Mouse (Mus musculus) heart, adult 8-10 months (tissue): ENCODE data around the gene Spock1. TPM values are rescaled to one million over a fixed set of nuclear protein-coding genes. Genes with fewer than 3 reads are reported as not detected.

Experiments used
- total RNA-seq, 4 experiments: library from RNA; stranded (reverse); gene quantifications; 2 replicates each; pipeline ENCODE4 v1.2.4; 2022

The Spock1 gene
- total RNA-seq, 4 experiments from 2014 or later = 0.25 to 0.53 (median 0.27) TPM; not detected in 1

Other genes with a start within 250 kb of the Spock1 start
- 1 to 10 TPM; 2.0 to 3.1 (median 2.4) TPM for gene Klhl3, start 205.3 kb upstream of the Spock1 start, total RNA-seq
- 10 to 100 TPM; 55.0 to 65.7 (median 60.4) TPM for gene Hnrnpa0, start 220.2 kb upstream of the Spock1 start, total RNA-seq
- gene Idnk, start 249.3 kb upstream of the Spock1 start, total RNA-seq = 10 to 100 TPM; 21.2 to 26.2 (median 24.6) TPM